Mouse (Mus musculus) adrenal gland, postnatal 4 days (tissue): ENCODE measurements around the gene Prm1. TPM values are rescaled to one million over a fixed set of nuclear protein-coding genes. Genes with fewer than 3 reads are reported as not detected.

Source experiments
- DNase-seq, 2 experiments: peaks; one replicate each; pipeline ENCODE4 v3.0.0; 2021 to 2022; ENCODE audit warnings: low spot score in 2 of 2, mixed read lengths in 2 of 2
- total RNA-seq, 2 experiments: library from RNA; stranded (reverse); gene quantifications; 2 replicates each; pipeline ENCODE4 v1.2.3; 2021

The Prm1 gene
- total RNA-seq, 2 experiments from 2014 or later = not detected

- DNase-seq = no peak
Observed at GRCm38 (mm10) chr16:10783451-10783850, 22.2 kb downstream of the Prm1 start.

DNA sequence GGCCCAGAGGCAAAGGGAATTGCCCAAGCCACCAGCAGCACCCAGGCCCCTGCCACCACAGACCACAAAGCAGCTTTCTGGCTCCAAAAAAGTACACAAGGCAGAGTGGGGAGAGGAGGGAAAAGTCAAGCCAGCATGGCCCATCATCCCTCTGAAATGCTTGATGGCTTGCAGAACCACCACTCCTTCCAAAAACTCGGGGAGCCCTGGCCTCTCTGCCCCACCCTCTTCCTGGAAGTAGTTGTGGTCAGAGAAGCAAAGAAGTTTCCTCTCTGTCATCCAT, 22.5 kb downstream of the Prm1 start:
- no peak for DNase-seq

- no peak for DNase-seq
Observed at GRCm38 (mm10) chr16:10782377-10783151, 23.1 kb downstream of the Prm1 start.

DNA sequence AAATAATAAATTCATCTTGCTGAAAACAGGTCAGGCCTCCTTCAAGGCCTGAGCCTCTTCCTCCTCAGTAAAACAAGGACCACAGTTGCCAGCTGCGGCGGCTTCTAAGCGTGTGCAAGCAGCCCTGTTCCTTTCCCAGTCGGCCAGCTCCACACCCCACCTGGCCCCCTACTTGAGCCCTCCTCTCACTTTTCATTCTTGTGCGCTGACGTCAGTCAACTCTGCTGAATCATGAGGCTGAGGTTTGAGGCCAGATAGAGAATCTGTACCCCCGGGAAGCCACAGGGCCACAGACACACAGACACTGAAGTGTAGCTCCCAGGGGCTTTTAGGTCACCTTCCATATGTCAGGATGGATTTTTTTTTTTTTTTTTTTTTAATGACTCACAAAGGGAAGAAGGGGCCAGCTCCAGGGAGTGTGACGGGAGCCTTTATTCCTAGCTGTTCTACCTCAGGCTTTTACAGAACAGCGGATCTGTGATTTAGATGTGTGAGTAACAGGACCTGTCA, 23.7 kb downstream of the Prm1 start:
- DNase-seq = no peak

GRCm38 (mm10) chr16:10780631-10781120, 25.0 kb downstream of the Prm1 start:
- DNase-seq = no peak

DNA sequence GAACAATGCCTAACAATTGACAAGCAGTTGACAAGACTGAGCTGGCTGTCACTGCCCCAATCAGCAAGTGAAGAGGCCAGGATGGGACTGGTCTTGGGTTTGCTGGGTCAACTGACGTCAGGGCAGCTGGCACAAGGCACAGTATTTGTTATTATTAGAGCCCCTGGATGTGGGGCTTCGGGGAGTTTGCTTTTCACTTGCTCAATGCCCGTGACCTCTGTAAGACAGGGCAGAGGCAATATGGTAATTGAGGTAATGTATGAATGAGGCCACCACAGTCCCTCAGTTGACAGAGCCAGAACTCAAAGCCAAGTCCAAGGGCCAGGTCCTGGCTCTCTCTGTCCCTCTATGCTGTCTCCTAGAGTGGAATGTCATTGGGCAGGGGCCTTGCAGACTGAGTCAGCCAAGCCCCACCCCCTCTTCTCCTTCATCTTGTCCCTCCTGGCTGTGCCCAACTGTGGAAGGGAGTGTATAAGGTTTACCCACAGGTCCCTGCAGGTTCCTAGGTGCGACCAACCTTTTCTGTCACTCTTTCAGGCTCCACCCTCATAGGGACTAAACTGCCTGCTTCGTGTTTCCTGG, 28.0 kb downstream of the Prm1 start:
- no peak for DNase-seq

GRCm38 (mm10) chr16:10776322-10776721, 29.3 kb downstream of the Prm1 start:
- DNase-seq = no peak

- DNase-seq = no peak
Observed at GRCm38 (mm10) chr16:10774726-10775125, 30.9 kb downstream of the Prm1 start.

DNA sequence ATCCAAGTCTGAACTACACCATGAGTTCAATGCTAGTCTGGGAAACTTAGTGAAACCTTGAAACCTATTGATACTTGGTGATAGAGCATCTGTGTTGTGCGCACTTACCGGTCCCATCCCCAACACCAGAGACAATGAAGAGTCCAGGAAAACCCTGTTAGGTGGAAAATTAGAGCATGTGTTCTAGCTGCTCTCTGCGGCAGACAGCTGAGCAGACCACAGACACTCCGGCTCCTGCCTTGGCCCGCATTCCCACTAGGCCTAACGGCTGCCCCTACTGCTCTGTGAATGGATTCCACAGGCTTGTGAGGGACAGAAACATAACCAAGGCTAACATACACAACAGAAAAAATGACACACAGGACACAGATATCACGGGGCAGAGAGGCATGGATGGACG, 32.1 kb downstream of the Prm1 start:
- no peak for DNase-seq

DNA sequence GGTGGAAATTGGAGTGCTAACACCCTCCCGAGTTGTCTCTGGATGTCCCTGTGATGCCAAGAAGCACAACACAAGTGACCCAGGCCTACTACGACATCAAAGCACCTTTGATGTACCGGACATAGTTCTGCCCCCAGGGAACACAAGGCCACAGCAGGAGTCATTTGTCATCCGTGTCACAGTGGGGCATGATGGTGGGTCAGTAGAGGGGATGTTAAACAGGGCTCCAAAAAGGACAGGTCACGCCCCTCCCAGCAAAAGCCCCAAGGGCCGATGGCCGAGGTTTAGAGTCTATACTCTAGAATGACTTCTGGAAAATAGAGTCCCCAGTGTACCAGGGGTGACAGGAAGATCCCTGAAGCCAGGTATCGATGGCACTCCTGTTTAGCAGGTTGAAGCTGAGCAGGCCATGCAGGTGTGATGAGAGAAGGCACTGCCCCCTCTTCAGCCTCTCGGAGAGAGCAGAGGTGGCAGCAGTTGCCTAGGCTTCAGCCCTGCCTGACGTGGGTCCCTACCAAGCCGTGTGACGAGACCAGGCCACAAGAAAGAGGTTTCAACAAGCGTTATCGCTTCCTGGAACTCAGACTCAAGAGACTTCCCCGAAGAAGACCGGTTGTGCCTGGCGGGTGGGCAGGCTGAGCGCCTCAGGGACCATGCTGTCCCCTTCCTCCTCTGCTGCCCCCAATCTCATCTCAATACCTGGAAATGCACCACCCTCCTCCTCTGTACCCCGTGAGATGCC, 33.7 kb downstream of the Prm1 start:
- no peak for DNase-seq

GRCm38 (mm10) chr16:10770531-10771325, 34.9 kb downstream of the Prm1 start:
- DNase-seq = no peak

- DNase-seq = no peak
Observed at GRCm38 (mm10) chr16:10769661-10770060, 36.0 kb downstream of the Prm1 start.

- peak in 1 of 2 experiments; percentile 32 for DNase-seq
Observed at GRCm38 (mm10) chr16:10768821-10769220, 36.8 kb downstream of the Prm1 start.

DNA sequence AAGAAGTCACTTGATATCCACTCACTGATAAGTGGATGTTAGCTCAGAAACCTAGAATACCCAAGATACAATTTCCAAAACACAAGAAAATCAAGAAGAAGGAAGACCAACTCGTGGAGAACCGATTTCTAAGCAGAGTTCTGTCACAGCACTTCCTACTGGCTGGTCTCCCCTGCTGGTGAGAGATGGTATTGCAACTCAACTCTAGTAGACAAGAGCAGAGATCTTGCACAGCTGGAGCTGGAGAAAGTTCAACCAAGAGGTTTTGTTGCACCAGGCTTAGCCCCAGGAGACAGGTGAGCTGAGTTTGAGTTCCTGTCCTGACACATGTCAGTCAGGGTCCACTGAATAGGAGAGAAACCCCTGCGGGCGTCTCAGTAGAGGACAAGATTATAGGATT, 38.5 kb downstream of the Prm1 start:
- DNase-seq = peak in 1 of 2 experiments; percentile 57

GRCm38 (mm10) chr16:10764323-10764722, 41.3 kb downstream of the Prm1 start:
- DNase-seq = no peak

- no peak for DNase-seq
Observed at GRCm38 (mm10) chr16:10763540-10764264, 41.9 kb downstream of the Prm1 start.

DNA sequence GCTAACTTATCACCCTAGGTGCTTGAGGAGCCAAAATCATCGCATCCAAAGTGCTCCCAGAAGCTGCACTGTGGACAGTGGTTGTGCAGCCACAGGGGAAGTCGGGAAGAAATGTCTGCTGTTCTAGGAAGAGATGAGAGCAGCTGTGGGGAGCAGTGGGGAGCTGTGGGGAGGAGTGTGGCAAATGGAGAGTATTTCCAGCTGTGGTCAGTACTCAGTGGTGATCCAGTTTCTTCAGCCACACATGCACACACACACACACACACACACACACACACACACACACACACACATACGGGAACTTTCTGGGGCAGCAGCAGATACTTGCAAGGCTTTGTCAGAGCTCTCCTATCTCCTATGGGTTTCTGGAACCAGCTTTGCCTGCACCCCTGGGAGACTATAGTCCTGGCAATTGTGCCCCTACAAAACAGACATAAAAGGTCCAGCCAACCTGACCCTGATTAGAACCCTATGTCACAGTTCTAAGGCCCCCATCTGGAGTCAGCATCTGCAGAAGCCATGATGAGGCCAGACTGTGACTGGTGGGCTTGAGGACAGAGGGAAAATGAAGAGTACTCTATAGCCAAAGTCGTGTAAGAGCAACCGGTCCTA, 43.0 kb downstream of the Prm1 start:
- DNase-seq = no peak

DNA sequence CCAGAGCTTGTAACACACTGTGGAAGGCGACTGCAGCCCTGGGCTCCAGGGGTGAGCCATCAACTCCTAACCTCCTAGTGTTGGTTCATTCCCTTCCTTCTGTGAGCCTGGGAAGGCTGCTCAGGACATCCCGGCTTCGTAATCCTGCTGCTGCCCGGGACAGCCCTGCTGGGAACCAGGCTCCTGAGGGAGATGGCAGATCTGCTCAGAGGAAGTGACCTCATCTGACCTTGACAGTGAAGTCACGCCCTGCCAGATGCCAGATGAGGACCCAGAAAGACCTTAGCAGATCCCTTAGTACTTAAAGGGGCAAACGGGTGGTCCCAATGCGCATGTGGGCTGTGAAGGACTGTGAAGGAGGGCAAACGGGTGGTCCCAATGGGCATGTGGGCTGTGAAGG, 44.5 kb downstream of the Prm1 start:
- no peak for DNase-seq

- DNase-seq = no peak
Observed at GRCm38 (mm10) chr16:10756168-10756567, 49.5 kb downstream of the Prm1 start.
